Mouse (Mus musculus) embryonic facial prominence, embryonic 14.5 days (tissue): Measurements from ENCODE around the gene Marveld3. TPM values are rescaled to one million over a fixed set of nuclear protein-coding genes. Genes with fewer than 3 reads are reported as not detected.

Experiments
- ATAC-seq: fragments of 200-750 bp; cut with Nextera tagmentation; 2 replicates; pipeline ENCODE4 v1.8.0; 2017; ENCODE audit warnings: low read depth, moderate number of reproducible peaks, moderate TSS enrichment
- DNase-seq: peaks from one replicate; pipeline ENCODE4 v3.0.0-alpha.2; 2015; ENCODE audit warnings: low spot score
- H3K27ac ChIP-seq: fragments of 300-500 bp; sonication (generic); replicated peaks from 2 replicates; pipeline ENCODE4 v1.5.1; 2014; ENCODE audit warnings: low read depth, mild to moderate bottlenecking, low read length, moderate library complexity
- H3K27me3 ChIP-seq: fragments of 300-500 bp; sonication (generic); replicated peaks from 2 replicates; pipeline ENCODE4 v1.6.1; 2014; ENCODE audit warnings: low read length; ENCODE audit not compliant: control insufficient read depth, insufficient read depth
- H3K36me3 ChIP-seq: fragments of 300-500 bp; sonication (generic); 2 replicates; pipeline ENCODE4 v1.6.1; 2014; ENCODE audit warnings: low read length, mixed read lengths; ENCODE audit not compliant: control insufficient read depth, insufficient read depth
- H3K4me1 ChIP-seq: fragments of 300-500 bp; sonication (generic); 2 replicates; pipeline ENCODE4 v1.6.1; 2014; ENCODE audit warnings: antibody characterized with exemption, low read length; ENCODE audit not compliant: control insufficient read depth, insufficient read depth
- H3K4me2 ChIP-seq: fragments of 300-500 bp; sonication (generic); 2 replicates; pipeline ENCODE4 v1.6.1; 2014; ENCODE audit warnings: low read depth, mild to moderate bottlenecking, low read length, moderate library complexity, mixed read lengths
- H3K4me3 ChIP-seq: fragments of 300-500 bp; sonication (generic); 2 replicates; pipeline ENCODE4 v1.5.1; 2014; ENCODE audit warnings: low read depth, mild to moderate bottlenecking, low read length
- H3K9ac ChIP-seq: fragments of 300-500 bp; sonication (generic); 2 replicates; pipeline ENCODE4 v1.6.1; 2014; ENCODE audit warnings: low read depth, mild to moderate bottlenecking, low read length, moderate library complexity, mixed read lengths
- H3K9me3 ChIP-seq: fragments of 300-500 bp; sonication (generic); 2 replicates; pipeline ENCODE4 v1.6.1; 2016; ENCODE audit warnings: low read length; ENCODE audit not compliant: control insufficient read depth
- WGBS: fragments of 180-500 bp; shearing (Covaris S2); extraction: QIAGEN DNeasy Blood & Tissue Kit; methylation state at CpG from one replicate; pipeline ENCODE4 v1.1.7; 2014; 5-methylcytosine and 5-hydroxymethylcytosine counted together
- polyA plus RNA-seq: library from polyadenylated mRNA; unstranded; fragments of >200 nt; fragmentation: Nextera tagmentation; extraction: Ambion mirVana; gene quantifications from 2 replicates; pipeline ENCODE4 v1.2.1, GENCODE M21; 2014

The Marveld3 gene
- 1.8 and 2.1 TPM in 2 replicates for polyA plus RNA-seq

GRCm38 (mm10) chr8:109961693-109962367 lies at the start of gene Marveld3:
Gene Marveld3 (minus strand): TSS chr8:109962203.
- peak; percentile 45 for ATAC-seq

GRCm38 (mm10) chr8:110010868-110011267 lies 48.9 kb upstream of the Marveld3 start:
- H3K36me3 ChIP-seq = no peaks in the 10 kb centered on the region
- DNase-seq (no peak), ATAC-seq (no peak)
- H3K4me2 ChIP-seq = no peak overlapping the region
- no peak overlapping the region for H3K4me3 ChIP-seq
- 39% methylated on average over 5 of the region's 5 CpGs for WGBS
- no peak overlapping the region for H3K27ac ChIP-seq
- no peaks in the 10 kb centered on the region for H3K4me1 ChIP-seq
- H3K9me3 ChIP-seq = no peaks in the 10 kb centered on the region
- no peaks in the 10 kb centered on the region for H3K27me3 ChIP-seq
- H3K9ac ChIP-seq = no peak overlapping the region

More at GRCm38 (mm10) chr8:109961693-109962367, at the start of gene Marveld3:
- peak within 1 kb of the TSS; percentile 43 for H3K4me3 ChIP-seq
- DNase-seq = peak; percentile 45
- peak within 1 kb of the TSS; percentile 52 for H3K9ac ChIP-seq
- WGBS = 3% methylated on average over 57 of the region's 64 CpGs
- H3K9me3 ChIP-seq = no peaks in the 10 kb centered on the region
- peaks cover 33% of the 10 kb centered on the region for H3K27me3 ChIP-seq
- peak within 1 kb of the TSS; percentile 66 for H3K4me2 ChIP-seq
- no peaks in the 10 kb centered on the region for H3K36me3 ChIP-seq
- no peak within 1 kb of the TSS for H3K27ac ChIP-seq
- peaks cover 16% of the 10 kb centered on the region; the same call in 1 of the 2 replicates for H3K4me1 ChIP-seq

GRCm38 (mm10) chr8:110008995-110009446 lies 47.0 kb upstream of the Marveld3 start:
- WGBS = 72% methylated on average over 8 of the region's 8 CpGs
- ATAC-seq = no peak
- H3K4me2 ChIP-seq = no peak overlapping the region
- no peak for DNase-seq
- H3K9me3 ChIP-seq = no peaks in the 10 kb centered on the region
- H3K36me3 ChIP-seq = no peaks in the 10 kb centered on the region
- H3K27ac ChIP-seq = no peak overlapping the region
- no peaks in the 10 kb centered on the region for H3K27me3 ChIP-seq
- H3K9ac ChIP-seq = no peak overlapping the region
- no peaks in the 10 kb centered on the region for H3K4me1 ChIP-seq
- no peak overlapping the region for H3K4me3 ChIP-seq

GRCm38 (mm10) chr8:110008228-110008994 lies 46.4 kb upstream of the Marveld3 start:
- Histone ChIP-seq H3K4me1 (no peaks in the 10 kb centered on the region), H3K27me3 (no peaks in the 10 kb centered on the region), H3K4me2 (no peak overlapping the region), H3K36me3 (no peaks in the 10 kb centered on the region), H3K9ac (no peak overlapping the region), H3K9me3 (no peaks in the 10 kb centered on the region), H3K4me3 (no peak overlapping the region), H3K27ac (no peak overlapping the region)
- 85% methylated on average over 26 of the region's 26 CpGs for WGBS
- ATAC-seq = no peak
- DNase-seq = no peak

GRCm38 (mm10) chr8:110006312-110007023 lies 44.5 kb upstream of the Marveld3 start:
- no peak overlapping the region for H3K27ac ChIP-seq
- no peak for DNase-seq

GRCm38 (mm10) chr8:110004300-110004699 lies 42.3 kb upstream of the Marveld3 start:
- 69% methylated on average over 5 of the region's 5 CpGs for WGBS

More at GRCm38 (mm10) chr8:110006312-110007023, 44.5 kb upstream of the Marveld3 start:
- Histone ChIP-seq H3K9ac (no peak overlapping the region), H3K4me3 (no peak overlapping the region), H3K36me3 (no peaks in the 10 kb centered on the region), H3K4me2 (no peak overlapping the region), H3K4me1 (no peaks in the 10 kb centered on the region), H3K27me3 (no peaks in the 10 kb centered on the region), H3K9me3 (no peaks in the 10 kb centered on the region)
- 62% methylated on average over 17 of the region's 17 CpGs for WGBS
- no peak for ATAC-seq

GRCm38 (mm10) chr8:110002953-110003352 lies 41.0 kb upstream of the Marveld3 start:
- 39% methylated on average over 9 of the region's 9 CpGs for WGBS
- Histone ChIP-seq H3K4me1 (no peaks in the 10 kb centered on the region), H3K36me3 (no peaks in the 10 kb centered on the region), H3K4me2 (no peak overlapping the region), H3K27ac (no peak overlapping the region), H3K9ac (no peak overlapping the region), H3K27me3 (no peaks in the 10 kb centered on the region), H3K9me3 (no peaks in the 10 kb centered on the region), H3K4me3 (no peak overlapping the region)
- DNase-seq (no peak), ATAC-seq (no peak)

More at GRCm38 (mm10) chr8:110004300-110004699, 42.3 kb upstream of the Marveld3 start:
- Histone ChIP-seq H3K9me3 (no peaks in the 10 kb centered on the region), H3K27me3 (no peaks in the 10 kb centered on the region), H3K4me3 (no peak overlapping the region), H3K27ac (no peak overlapping the region), H3K4me2 (no peak overlapping the region), H3K9ac (no peak overlapping the region), H3K4me1 (no peaks in the 10 kb centered on the region), H3K36me3 (no peaks in the 10 kb centered on the region)
- no peak for ATAC-seq
- DNase-seq = no peak

GRCm38 (mm10) chr8:109999974-110000373 lies 38.0 kb upstream of the Marveld3 start:
- no peak for ATAC-seq
- 78% methylated on average over 10 of the region's 10 CpGs for WGBS

More at GRCm38 (mm10) chr8:109999974-110000373, 38.0 kb upstream of the Marveld3 start:
- Histone ChIP-seq H3K27me3 (no peaks in the 10 kb centered on the region), H3K4me3 (no peak overlapping the region), H3K9me3 (no peaks in the 10 kb centered on the region), H3K36me3 (no peaks in the 10 kb centered on the region), H3K27ac (no peak overlapping the region), H3K4me1 (no peaks in the 10 kb centered on the region), H3K9ac (no peak overlapping the region), H3K4me2 (no peak overlapping the region)
- DNase-seq = no peak
